Mouse (Mus musculus) stomach, embryonic 16.5 days (tissue): Measurements from ENCODE around the gene Dbi. TPM values are rescaled to one million over a fixed set of nuclear protein-coding genes. Genes with fewer than 3 reads are reported as not detected.

ENCODE experiments used
- ATAC-seq: fragments of 200-750 bp; cut with Nextera tagmentation; 2 replicates; pipeline ENCODE4 v1.8.0; 2017; ENCODE audit warnings: moderate number of reproducible peaks, moderate TSS enrichment; ENCODE audit not compliant: insufficient read depth, low FRiP score
- H3K27ac ChIP-seq: fragments of 300-500 bp; sonication (generic); 2 replicates; pipeline ENCODE4 v1.5.1; 2014; ENCODE audit warnings: low read length
- H3K27me3 ChIP-seq: fragments of 300-500 bp; sonication (generic); 2 replicates; pipeline ENCODE4 v1.6.1; 2014; ENCODE audit warnings: low read length, control low read depth, mixed read lengths; ENCODE audit not compliant: control insufficient read depth, insufficient read depth
- H3K36me3 ChIP-seq: fragments of 300-500 bp; sonication (generic); 2 replicates; pipeline ENCODE4 v1.6.1; 2014; ENCODE audit warnings: low read length; ENCODE audit not compliant: control insufficient read depth, insufficient read depth
- H3K4me1 ChIP-seq: fragments of 300-500 bp; sonication (generic); 2 replicates; pipeline ENCODE4 v1.6.1; 2014; ENCODE audit warnings: low read length, control low read depth, mixed read lengths; ENCODE audit not compliant: control insufficient read depth, insufficient read depth
- H3K4me2 ChIP-seq: fragments of 300-500 bp; sonication (generic); 2 replicates; pipeline ENCODE4 v1.6.1; 2014; ENCODE audit warnings: low read depth, low read length, mixed read lengths
- H3K4me3 ChIP-seq: fragments of 300-500 bp; sonication (generic); replicated peaks from 2 replicates; pipeline ENCODE4 v1.5.1; 2014; ENCODE audit warnings: mild to moderate bottlenecking, low read length
- H3K9ac ChIP-seq: fragments of 300-500 bp; sonication (generic); 2 replicates; pipeline ENCODE4 v1.6.1; 2014; ENCODE audit warnings: low read length
- H3K9me3 ChIP-seq: fragments of 300-500 bp; sonication (generic); replicated peaks from 2 replicates; pipeline ENCODE4 v1.6.1; 2016; ENCODE audit warnings: low read length, control low read depth; ENCODE audit not compliant: control insufficient read depth
- WGBS: fragments of 180-500 bp; shearing (Covaris S2); extraction: QIAGEN DNeasy Blood & Tissue Kit; methylation state at CpG from one replicate; pipeline ENCODE4 v1.1.7; 2014; 5-methylcytosine and 5-hydroxymethylcytosine counted together
- polyA plus RNA-seq: library from polyadenylated mRNA; unstranded; fragments of >200 nt; fragmentation: Nextera tagmentation; extraction: Ambion mirVana; gene quantifications from 2 replicates; pipeline ENCODE4 v1.2.1, GENCODE M21; 2015

Gene Dbi
- polyA plus RNA-seq, 1 experiment from 2014 or later: 962 TPM

DNA sequence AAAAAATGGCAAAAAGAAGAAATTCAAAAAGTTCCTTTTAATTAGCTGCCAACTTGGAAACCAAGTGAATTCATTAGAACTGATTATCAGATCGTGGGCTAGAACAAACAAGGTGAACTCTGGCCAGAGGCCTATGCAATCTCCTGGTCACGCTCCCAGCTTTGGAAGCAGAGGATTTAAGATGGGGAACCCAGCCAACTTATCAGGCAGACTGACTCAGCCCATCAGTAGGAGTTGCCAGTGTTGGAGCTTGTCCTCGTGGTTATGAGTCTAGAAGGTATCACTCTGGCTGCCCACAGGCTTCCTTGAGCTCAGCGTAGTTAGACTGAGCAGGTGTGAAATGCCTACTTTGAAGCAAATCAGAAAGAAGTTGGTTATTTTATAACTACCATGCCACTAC lies 4.0 kb upstream of the Dbi start:
- no peak overlapping the region for H3K4me2 ChIP-seq
- H3K27ac ChIP-seq: no peak overlapping the region
- ATAC-seq: no peak
- no peak overlapping the region for H3K9ac ChIP-seq
- no peaks in the 10 kb centered on the region for H3K9me3 ChIP-seq
- H3K27me3 ChIP-seq: no peaks in the 10 kb centered on the region
- WGBS: 56% methylated on average over 4 of the region's 4 CpGs
- peaks cover 7% of the 10 kb centered on the region for H3K4me1 ChIP-seq
- H3K36me3 ChIP-seq: no peaks in the 10 kb centered on the region
- H3K4me3 ChIP-seq: no peak overlapping the region

DNA sequence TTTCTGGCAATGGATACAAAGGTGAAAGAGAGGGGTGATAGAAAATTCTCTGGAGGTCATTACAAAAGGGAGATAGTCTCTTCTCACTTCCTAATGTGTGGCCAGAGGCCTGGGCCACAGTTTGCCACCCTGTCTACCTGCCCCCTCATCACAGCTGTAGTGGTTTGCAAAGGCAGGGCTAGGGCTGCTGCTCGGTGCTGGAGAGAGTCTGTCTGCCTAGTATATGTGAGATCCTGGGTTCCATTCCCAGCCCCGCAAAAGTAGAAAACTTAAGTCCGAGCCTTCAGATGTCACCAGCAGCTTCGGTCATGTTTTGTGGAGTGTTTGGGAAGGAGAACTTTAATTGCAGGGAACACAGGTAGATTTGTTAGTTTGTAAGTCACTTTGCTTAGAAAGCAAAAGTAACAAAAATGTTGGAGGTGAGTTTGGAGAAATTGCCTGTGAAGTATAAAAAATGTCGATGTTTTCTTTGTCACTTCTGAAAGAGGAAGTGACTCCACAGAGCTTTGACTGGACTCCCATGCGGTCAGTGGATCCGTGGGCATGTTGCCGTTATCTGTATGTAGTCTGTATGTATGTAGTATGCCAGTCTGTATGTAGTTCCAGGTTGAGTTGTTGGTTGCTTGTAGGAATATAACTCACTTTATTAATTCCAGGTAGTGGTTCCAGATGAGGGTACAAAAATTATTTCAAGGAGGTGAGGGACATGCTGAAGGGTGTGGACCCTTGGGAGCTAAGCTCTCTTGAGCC lies 1.9 kb upstream of the Dbi start:
- no peak overlapping the region for H3K4me2 ChIP-seq
- no peak overlapping the region for H3K4me3 ChIP-seq
- H3K27ac ChIP-seq: no peak overlapping the region
- 90% methylated on average over 8 of the region's 8 CpGs for WGBS
- no peak overlapping the region for H3K9ac ChIP-seq
- H3K27me3 ChIP-seq: no peaks in the 10 kb centered on the region
- H3K4me1 ChIP-seq: peaks cover 25% of the 10 kb centered on the region
- H3K9me3 ChIP-seq: no peaks in the 10 kb centered on the region
- ATAC-seq: no peak
- H3K36me3 ChIP-seq: no peaks in the 10 kb centered on the region

DNA sequence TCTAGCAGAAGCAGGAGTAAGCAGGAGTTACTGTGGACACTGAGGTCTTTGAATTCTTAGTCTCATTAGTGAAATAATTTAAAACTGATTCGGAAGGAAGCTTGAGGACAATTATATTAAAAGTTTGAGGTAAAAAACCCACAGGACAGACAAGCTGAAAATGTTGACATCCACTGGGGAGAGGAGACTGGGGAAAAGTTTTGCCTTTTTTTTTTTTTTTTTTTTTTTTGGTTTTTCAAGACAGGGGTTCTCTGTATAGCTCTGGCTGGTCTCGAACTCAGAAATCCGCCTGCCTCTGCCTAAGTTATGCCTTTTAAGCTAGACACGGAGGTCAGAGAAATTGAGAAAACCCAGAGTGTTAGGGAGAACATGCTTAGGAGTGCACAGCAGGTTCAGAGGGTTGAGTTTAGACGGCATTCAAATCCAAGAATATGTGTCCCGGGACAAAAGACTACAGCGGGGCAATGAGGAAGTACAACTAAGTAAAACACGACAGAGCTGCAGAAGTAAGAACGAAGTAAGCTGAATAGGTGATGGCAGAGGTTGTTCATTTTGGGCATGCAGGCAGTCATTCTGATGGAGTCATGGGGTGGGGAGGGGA lies 1.2 kb upstream of the Dbi start:
- Histone ChIP-seq H3K9ac (peak overlapping the region; percentile 77), H3K36me3 (no peaks in the 10 kb centered on the region), H3K4me2 (peak overlapping the region; percentile 79), H3K4me1 (peaks cover 25% of the 10 kb centered on the region), H3K4me3 (peak overlapping the region; percentile 64), H3K27ac (peak overlapping the region; percentile 96), H3K27me3 (no peaks in the 10 kb centered on the region), H3K9me3 (no peaks in the 10 kb centered on the region)
- ATAC-seq: no peak
- 77% methylated on average over 9 of the region's 9 CpGs for WGBS

DNA sequence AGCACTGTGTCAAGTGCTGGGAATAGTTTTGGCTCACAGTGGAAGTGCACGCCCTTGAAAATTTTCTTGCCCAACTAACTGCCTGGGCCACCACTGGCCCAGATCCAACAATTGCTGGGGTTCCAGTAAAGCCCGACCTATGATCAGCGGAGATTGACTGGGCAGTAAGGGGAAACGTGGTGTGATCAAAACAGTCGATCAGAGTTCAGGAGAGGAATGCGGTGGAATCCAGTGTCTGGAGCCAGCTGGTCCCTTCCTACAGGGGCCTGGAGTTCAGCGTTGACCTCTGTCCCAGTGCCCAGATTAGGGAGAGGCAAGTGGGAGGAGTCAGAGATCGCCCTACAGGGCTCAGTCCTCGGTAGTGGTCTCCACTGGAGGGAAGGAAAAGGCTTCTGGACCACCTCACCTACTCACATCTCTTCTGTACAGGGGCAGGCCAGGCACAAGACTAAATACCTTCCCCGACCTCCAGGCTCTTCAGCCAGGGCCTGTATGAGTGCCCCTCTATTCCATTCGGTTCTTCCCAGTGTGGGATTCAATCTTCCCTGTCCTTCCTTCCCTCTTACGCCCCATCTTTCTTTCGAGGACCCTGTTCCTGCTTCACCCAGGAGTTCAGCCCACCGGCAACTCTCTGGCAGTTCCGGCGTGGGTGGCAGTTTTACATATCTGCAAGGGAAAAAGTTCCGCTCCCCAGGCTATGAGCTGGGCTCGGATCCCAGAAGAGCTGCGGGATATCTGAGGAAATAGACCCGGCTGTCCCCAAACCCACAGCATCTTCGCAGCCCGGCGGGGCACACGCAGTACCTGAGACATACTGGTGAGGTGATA lies 523 bp downstream of the Dbi start:
- no peaks in the 10 kb centered on the region for H3K9me3 ChIP-seq
- H3K36me3 ChIP-seq: peaks cover 8% of the 10 kb centered on the region
- under 1% methylated on average over 24 of the region's 24 CpGs for WGBS
- H3K27ac ChIP-seq: peak overlapping the region; percentile 91
- H3K4me2 ChIP-seq: peak overlapping the region; percentile 59
- peak overlapping the region; percentile 64 for H3K4me3 ChIP-seq
- peaks cover 25% of the 10 kb centered on the region for H3K4me1 ChIP-seq
- H3K27me3 ChIP-seq: no peaks in the 10 kb centered on the region
- H3K9ac ChIP-seq: peak overlapping the region; percentile 76
- peak; percentile 65 for ATAC-seq

DNA sequence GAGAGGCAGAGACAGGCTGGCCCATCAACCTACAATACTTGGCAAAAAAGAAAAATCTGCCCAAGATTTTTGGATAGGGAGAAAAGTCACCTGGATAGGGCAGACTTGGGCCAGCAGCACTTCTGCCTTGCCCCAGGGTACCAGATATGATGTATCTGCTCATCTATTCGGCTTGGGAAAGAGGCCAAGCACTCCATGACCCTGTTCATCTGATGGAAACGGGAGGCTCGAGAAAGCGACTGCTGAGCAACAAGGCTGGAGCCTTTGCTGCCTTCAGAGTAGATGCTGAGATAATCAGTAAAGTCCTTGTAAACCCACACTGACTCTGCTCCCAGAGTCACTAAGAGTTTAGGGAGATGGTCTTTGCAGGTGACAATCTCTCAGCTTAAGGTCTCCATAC lies 1.5 kb downstream of the Dbi start:
- no peaks in the 10 kb centered on the region for H3K27me3 ChIP-seq
- no peak for ATAC-seq
- H3K4me2 ChIP-seq: peak overlapping the region; percentile 59
- H3K27ac ChIP-seq: no peak overlapping the region
- 86% methylated on average over 4 of the region's 4 CpGs for WGBS
- peaks cover 18% of the 10 kb centered on the region for H3K36me3 ChIP-seq
- peaks cover 25% of the 10 kb centered on the region for H3K4me1 ChIP-seq
- peaks cover 4% of the 10 kb centered on the region; the same call in 1 of the 2 replicates for H3K9me3 ChIP-seq
- peak overlapping the region; percentile 64; the same call in 1 of the 2 replicates for H3K4me3 ChIP-seq
- H3K9ac ChIP-seq: peak overlapping the region; percentile 76

DNA sequence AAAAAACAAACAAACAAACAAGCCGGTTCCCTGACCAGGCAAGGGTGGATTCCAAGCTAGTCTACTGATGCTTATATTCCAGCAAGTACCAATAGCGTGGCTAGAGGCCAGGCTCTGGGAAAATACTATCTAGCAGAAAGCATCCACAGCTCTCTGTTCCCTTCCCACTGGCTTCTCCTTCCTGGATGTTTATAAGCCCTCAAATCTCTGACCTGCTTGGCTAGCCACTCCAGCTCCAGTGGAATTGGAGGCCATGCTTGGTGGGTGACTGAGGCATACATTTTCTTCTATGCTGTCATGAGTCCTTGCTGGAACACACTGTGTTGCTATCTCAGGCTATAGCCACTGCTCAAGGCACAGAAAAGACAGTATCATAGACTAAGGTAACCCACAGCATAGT lies 2.0 kb downstream of the Dbi start:
- Histone ChIP-seq H3K27me3 (no peaks in the 10 kb centered on the region), H3K27ac (no peak overlapping the region), H3K4me3 (no peak overlapping the region; the same call in 1 of the 2 replicates), H3K4me1 (peaks cover 25% of the 10 kb centered on the region), H3K36me3 (peaks cover 22% of the 10 kb centered on the region), H3K9ac (0 out of 2 replicates have a peak overlapping the region, but pooled peaks have one; percentile 76), H3K9me3 (peaks cover 5% of the 10 kb centered on the region; the same call in 1 of the 2 replicates), H3K4me2 (peak overlapping the region; percentile 59; the same call in 1 of the 2 replicates)
- no peak for ATAC-seq
- 91% methylated on average over 2 of the region's 2 CpGs for WGBS

DNA sequence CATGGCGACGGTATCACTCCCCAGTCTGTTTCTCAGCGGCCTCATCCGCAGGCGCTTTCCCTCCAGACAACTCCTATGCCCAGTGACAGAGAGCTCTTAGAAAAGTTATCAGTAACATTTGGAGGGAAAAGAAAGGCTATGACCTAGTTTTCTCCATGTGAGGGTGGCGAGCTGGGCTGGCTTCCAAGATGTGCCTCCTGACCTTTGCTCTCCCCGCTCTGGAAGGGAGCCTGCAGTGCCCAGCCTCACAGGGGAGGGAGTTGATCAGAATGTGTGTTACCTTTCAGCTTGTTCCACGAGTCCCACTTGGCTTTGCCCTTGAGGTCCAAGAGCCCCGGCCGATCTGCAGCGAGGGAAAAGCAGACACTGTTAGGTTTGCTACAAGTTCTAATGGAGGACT lies 4.8 kb downstream of the Dbi start:
- Histone ChIP-seq H3K9me3 (peaks cover 5% of the 10 kb centered on the region; the same call in 1 of the 2 replicates), H3K9ac (no peak overlapping the region), H3K4me3 (no peak overlapping the region), H3K27me3 (no peaks in the 10 kb centered on the region), H3K4me2 (no peak overlapping the region), H3K36me3 (peaks cover 27% of the 10 kb centered on the region), H3K27ac (no peak overlapping the region), H3K4me1 (peaks cover 22% of the 10 kb centered on the region)
- WGBS: 77% methylated on average over 11 of the region's 11 CpGs
- ATAC-seq: 0 out of 2 replicates have a peak, but pooled peaks have one; percentile 1

DNA sequence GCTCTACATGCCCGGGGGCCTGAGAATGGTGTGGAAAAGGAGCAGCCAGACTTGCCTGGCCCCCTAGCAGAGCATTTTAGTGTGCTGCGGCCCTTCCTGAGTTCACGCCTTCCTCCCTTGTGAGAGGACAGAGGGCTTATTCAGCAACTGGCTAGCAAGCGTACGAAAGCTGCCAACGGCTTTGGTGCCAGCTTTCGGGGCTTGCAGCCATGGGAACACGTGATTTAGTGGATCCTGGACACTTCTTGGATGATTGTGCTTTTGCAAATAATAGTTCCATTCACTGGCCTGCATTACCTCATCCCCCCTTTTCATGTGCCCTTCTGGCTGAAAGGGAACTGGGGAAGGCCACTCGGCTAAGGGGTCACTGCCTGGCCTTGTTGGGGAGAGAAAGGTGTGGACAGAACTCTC lies 5.2 kb downstream of the Dbi start:
- peaks cover 22% of the 10 kb centered on the region for H3K4me1 ChIP-seq
- no peak overlapping the region for H3K27ac ChIP-seq
- H3K36me3 ChIP-seq: peaks cover 27% of the 10 kb centered on the region
- H3K4me3 ChIP-seq: no peak overlapping the region
- peaks cover 5% of the 10 kb centered on the region; the same call in 1 of the 2 replicates for H3K9me3 ChIP-seq
- WGBS: 85% methylated on average over 9 of the region's 9 CpGs
- no peaks in the 10 kb centered on the region for H3K27me3 ChIP-seq
- H3K9ac ChIP-seq: no peak overlapping the region
- no peak overlapping the region for H3K4me2 ChIP-seq
- 0 out of 2 replicates have a peak, but pooled peaks have one; percentile 7 for ATAC-seq
